Mouse (Mus musculus): ENCODE data around the gene Gm17359. TPM values are rescaled to one million over a fixed set of nuclear protein-coding genes. Genes with fewer than 3 reads are reported as not detected.

Gm17359 gene
- polyA plus RNA-seq, 1 experiment from 2014 or later = not detected

DNA sequence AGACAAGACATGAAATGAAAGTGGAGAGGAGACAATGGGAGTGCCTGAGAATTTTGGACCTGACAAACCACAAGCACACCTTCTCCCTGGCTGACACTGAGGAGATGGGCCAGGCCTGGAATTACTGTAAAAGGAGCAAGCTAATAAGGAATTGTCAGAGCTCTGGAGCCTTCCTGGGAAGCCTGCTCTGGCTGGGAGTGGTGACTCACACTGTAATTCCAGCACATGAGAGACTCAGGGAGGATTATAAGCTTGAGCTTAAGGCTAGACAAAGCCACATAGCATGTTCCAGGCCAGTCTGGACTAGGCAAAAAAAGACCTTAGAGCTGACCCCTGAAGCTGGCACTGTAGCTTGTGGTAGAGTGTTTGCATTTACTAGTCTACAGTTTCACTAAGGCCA lies 24.6 kb upstream of the Gm17359 start:
- Histone ChIP-seq H3K36me3 (no peaks in the 10 kb centered on the region), H3K27me3 (no peaks in the 10 kb centered on the region), H3K4me2 (no peak overlapping the region), H3K4me3 (no peak overlapping the region), H3K4me1 (replicated peaks) (peaks cover 11% of the 10 kb centered on the region), H3K27ac (replicated peaks) (no peak overlapping the region), H3K9ac (no peak overlapping the region), H3K9me3 (no peaks in the 10 kb centered on the region)
- ATAC-seq (ENCODE audit: low FRiP score, low read depth) = no peak

DNA sequence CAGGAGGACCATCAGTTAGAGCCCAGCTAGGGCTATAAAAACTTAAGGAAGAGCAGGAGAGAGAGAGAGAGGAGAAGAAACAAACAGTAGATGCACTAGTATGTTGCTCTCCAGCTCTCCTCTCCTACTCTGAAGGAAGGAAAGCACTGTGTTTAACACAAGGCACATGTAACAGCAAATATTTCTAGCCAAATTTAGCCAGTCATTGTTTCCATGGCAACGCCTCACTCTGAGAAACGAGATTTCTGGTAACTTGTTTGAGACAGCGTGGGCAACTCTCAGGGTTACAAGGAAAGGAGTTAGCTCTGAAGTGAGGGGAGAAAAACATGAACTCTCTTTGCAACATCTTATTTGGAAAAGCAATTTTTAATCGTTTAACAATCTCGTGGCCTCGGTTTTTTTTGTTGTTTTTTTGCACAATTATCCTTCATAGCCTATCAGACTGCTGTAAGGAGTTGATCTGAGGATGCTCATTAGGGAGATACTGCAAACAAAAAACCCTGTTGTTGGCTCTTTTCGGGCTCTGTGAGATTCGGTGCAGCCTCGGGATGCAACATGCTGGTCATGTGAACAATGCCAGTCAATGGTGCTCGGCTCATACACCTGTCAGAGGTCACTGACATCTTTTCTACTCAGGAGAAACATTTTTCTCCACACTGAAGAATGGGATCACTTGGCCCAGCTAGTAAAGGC lies 22.3 kb upstream of the Gm17359 start:
- H3K27ac ChIP-seq (replicated peaks) = peak overlapping the region; percentile 39; the same call in 1 of the 2 replicates
- 0 out of 2 replicates have a peak overlapping the region, but pooled peaks have one; percentile 3 for H3K4me2 ChIP-seq
- H3K4me1 ChIP-seq (replicated peaks) = peaks cover 11% of the 10 kb centered on the region
- peak; percentile 78 for ATAC-seq (ENCODE audit: low FRiP score, low read depth)
- no peaks in the 10 kb centered on the region for H3K9me3 ChIP-seq
- H3K27me3 ChIP-seq = no peaks in the 10 kb centered on the region
- WGBS = 36% methylated on average over 10 of the region's 10 CpGs
- H3K9ac ChIP-seq = no peak overlapping the region
- H3K4me3 ChIP-seq = no peak overlapping the region
- H3K36me3 ChIP-seq = no peaks in the 10 kb centered on the region

DNA sequence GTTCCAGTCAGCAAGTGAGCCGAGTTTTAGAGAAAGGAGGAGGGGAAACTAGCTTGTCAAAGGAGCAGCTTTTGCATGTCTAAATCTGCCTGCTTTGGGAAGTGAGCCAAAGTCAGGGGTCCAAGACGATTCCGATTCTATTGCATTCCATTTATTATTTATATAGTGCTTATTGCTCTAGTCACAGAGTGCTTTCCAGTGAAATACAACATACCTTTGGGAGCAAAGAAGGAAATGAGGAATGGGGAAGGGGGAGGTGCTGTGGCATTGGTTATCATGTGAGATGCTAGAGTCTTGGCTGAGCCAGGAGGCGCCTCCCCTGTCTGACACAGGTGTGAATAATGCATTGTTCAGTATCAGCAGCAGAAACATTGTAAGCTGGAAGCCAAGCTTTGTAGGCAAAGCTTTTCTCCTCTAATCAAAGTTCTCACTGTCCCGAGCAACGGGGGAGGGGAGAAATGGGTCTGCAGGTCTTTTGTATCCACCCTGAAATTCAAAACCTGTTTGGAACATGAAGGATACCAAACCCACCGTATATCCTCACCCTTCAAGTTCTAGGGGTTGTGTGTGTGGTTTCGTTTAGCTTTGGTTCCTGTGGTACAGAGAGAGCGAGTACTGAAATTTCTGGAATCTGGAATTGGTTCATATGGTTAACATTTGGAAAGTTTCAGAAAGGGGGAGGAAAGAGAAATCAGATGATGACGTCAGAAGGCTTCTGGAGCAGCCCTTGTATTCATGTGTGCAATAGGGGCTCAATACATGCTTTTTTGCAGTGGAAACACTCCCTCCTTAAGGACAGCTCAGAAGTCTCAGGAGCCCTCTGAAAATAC lies 11.5 kb upstream of the Gm17359 start:
- 38% methylated on average over 10 of the region's 10 CpGs for WGBS
- H3K4me2 ChIP-seq = peak overlapping the region; percentile 36
- no peaks in the 10 kb centered on the region for H3K9me3 ChIP-seq
- peak; percentile 62; the same call in 1 of the 2 replicates for ATAC-seq (ENCODE audit: low FRiP score, low read depth)
- H3K27ac ChIP-seq (replicated peaks) = no peak overlapping the region
- no peak overlapping the region for H3K4me3 ChIP-seq
- peaks cover 6% of the 10 kb centered on the region; the same call in 1 of the 2 replicates for H3K4me1 ChIP-seq (replicated peaks)
- H3K9ac ChIP-seq = no peak overlapping the region
- H3K36me3 ChIP-seq = no peaks in the 10 kb centered on the region
- no peaks in the 10 kb centered on the region for H3K27me3 ChIP-seq

DNA sequence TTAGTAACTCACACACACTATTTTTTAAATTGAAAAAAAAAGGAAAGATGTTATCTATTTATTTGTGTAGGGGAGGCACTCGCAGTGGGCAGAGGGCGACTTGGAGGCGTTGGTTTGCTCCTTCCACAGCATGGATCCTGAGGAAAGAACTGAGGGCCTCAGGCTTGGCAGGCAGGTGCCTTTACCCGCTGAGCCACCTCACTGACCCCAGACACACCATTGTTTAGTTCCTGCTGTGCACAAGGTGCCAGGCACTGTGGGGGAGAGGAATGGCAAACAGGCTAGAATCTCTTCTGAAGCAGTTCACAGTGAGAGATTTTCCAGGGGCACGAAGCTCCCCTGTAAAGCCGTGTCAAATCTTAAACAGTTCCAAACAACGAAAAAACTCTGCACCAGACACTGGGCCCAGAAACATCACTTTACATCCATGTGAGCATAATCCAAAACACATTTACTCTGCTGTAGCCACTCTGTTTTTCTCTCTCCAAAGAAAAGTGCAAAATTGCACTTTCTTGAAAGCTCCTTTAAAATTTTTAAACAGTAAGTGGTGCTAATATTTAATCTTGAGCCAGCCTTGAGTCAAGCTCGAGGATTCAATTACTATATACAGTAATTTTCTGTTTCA lies 6.7 kb upstream of the Gm17359 start:
- ATAC-seq (ENCODE audit: low FRiP score, low read depth) = no peak
- no peaks in the 10 kb centered on the region for H3K27me3 ChIP-seq
- WGBS = 22% methylated on average over 8 of the region's 8 CpGs

DNA sequence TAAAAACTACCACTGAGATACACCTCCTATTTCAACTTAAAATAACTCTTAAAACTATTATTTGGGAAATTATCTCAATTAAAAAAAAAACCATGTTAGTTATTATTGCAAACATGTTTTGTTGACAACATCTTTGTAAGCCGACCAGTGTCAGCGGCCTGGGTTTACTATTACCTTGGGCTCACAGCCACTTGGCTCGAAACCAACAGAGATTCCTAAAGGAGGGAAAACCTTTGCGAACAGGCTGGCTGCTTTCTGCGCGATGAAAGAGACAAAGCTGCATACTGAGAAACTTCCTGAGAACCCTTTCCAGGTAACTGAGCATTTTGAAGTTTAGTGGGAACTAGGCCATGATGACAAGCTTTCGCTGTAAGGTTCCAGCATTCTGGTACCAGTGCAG lies 3.4 kb upstream of the Gm17359 start:
- no peak overlapping the region for H3K27ac ChIP-seq (replicated peaks)
- no peak overlapping the region for H3K4me3 ChIP-seq
- no peaks in the 10 kb centered on the region for H3K4me1 ChIP-seq (replicated peaks)
- H3K9me3 ChIP-seq = no peaks in the 10 kb centered on the region
- 70% methylated on average over 7 of the region's 7 CpGs for WGBS
- H3K4me2 ChIP-seq = no peak overlapping the region
- no peak for ATAC-seq (ENCODE audit: low FRiP score, low read depth)
- no peak overlapping the region for H3K9ac ChIP-seq
- H3K36me3 ChIP-seq = no peaks in the 10 kb centered on the region
- no peaks in the 10 kb centered on the region for H3K27me3 ChIP-seq

More for the DNA sequence above, 6.7 kb upstream of the Gm17359 start:
- Histone ChIP-seq H3K9ac (no peak overlapping the region), H3K4me2 (no peak overlapping the region), H3K9me3 (no peaks in the 10 kb centered on the region), H3K36me3 (no peaks in the 10 kb centered on the region), H3K4me3 (no peak overlapping the region), H3K4me1 (replicated peaks) (peaks cover 2% of the 10 kb centered on the region; the same call in 1 of the 2 replicates), H3K27ac (replicated peaks) (no peak overlapping the region)

DNA sequence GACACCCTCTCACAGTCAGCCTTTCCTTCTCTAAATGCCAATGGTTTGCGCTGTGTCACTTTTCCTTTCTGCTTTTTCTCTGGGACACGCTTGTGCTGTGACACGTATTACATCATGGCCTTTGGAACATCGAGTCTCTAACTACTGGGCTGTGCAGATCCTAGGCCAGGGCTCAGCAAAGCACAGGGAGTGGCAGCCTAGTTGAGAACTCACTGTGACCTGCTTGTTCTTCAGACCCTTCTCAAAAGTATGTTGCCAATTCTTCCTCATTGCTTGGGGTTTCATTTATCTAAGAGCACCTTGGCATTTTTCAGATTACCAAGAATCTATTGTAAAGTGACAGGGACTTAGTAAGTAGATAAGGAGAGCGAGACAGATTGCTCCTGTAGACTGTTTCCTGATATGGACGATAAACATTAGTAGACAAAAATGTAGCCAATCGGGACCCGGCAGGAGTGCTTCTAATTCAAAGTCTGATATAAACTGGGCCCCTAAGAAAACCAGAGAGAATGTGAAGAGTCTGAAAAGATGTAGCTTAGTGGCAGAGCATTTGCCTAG lies 2.7 kb upstream of the Gm17359 start:
- no peak overlapping the region for H3K4me2 ChIP-seq
- H3K27me3 ChIP-seq = no peaks in the 10 kb centered on the region
- no peak overlapping the region for H3K9ac ChIP-seq
- no peak for ATAC-seq (ENCODE audit: low FRiP score, low read depth)
- H3K36me3 ChIP-seq = no peaks in the 10 kb centered on the region
- H3K4me3 ChIP-seq = no peak overlapping the region
- 93% methylated on average over 8 of the region's 8 CpGs for WGBS
- H3K4me1 ChIP-seq (replicated peaks) = no peaks in the 10 kb centered on the region
- H3K27ac ChIP-seq (replicated peaks) = no peak overlapping the region
- no peaks in the 10 kb centered on the region for H3K9me3 ChIP-seq

DNA sequence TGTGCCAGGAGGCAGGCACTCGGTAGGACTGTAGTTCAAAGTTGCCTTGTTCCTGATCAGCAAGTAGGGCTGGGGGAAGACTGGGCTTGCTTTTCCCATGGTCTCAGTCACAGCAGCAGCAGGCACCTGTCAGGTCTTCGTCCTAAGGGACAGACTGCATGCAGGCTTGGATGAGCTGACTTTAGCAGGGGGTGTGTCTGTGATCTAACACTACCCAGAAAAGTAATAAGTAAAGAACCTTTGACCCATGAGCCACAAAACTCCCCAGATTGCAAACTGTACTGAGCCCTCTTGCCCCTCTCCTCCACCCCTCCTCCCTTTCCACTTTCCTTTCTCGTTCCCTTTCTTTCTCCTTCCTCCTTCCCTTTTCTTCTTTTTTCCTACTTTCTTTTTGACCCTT lies 4.3 kb downstream of the Gm17359 start:
- Histone ChIP-seq H3K4me1 (replicated peaks) (no peaks in the 10 kb centered on the region), H3K27ac (replicated peaks) (no peak overlapping the region), H3K9me3 (no peaks in the 10 kb centered on the region), H3K36me3 (no peaks in the 10 kb centered on the region), H3K27me3 (no peaks in the 10 kb centered on the region), H3K9ac (no peak overlapping the region), H3K4me2 (no peak overlapping the region), H3K4me3 (no peak overlapping the region)
- ATAC-seq (ENCODE audit: low FRiP score, low read depth) = no peak
- 63% methylated on average over 3 of the region's 3 CpGs for WGBS

DNA sequence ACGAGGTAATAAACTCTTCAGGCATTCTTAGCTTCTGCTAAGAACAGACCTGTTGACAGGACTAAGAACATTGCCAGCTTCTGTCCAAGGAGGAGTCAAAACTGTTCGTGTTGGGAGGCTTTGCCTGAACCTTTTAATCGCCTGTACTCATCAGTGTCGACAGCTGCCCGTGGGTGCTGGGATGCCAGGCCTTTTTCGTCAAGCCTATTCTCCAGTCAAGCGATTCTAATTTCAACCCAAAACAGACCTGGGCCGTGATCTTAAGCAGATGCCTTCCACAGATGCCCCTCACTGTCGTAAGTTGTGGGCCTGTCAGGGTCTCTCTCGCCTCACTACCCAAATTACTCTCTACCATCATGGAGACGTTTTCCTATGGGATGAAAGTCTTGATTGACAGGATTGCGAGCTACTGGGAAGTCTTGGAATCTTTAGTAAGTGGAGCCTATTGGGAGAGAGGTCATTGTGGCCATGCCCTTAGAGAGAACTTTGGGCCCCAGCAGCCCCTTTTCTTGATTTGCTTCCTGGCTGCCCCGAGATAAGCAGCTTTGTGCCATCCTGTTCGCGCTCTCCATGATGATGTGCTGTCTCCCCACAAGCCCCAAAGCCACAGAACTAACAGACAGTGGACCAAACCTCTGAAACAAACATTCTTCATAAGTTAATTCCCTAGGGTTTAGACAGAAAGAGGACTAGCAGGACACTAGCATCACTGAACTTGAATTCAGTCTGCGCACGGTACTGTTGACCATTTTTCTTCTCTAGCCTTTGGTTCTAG lies 6.7 kb downstream of the Gm17359 start:
- no peak for ATAC-seq (ENCODE audit: low FRiP score, low read depth)
- Histone ChIP-seq H3K4me3 (no peak overlapping the region), H3K36me3 (no peaks in the 10 kb centered on the region), H3K4me2 (no peak overlapping the region), H3K9ac (no peak overlapping the region), H3K9me3 (no peaks in the 10 kb centered on the region), H3K27ac (replicated peaks) (no peak overlapping the region), H3K4me1 (replicated peaks) (no peaks in the 10 kb centered on the region), H3K27me3 (no peaks in the 10 kb centered on the region)
- WGBS = 83% methylated on average over 17 of the region's 17 CpGs

DNA sequence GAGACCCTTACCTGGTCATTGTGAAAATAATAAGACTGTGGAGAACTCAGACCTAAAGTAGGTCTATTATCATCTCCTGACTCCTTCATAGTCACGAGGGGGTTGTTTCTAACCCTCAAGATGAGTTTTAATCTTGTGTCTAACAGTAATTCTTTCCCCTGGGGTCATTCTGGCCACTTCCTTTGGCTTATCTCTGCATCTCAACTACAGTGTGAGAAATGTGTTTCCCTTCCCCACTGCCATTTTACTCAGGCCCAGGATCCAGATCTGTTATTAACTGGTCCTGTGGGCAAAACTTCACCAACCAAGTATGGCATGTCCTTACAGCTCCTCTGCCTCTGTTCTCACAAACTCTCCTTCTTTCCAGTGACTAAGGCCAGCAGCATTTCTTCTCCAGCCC lies 12.8 kb downstream of the Gm17359 start:
- Histone ChIP-seq H3K4me1 (replicated peaks) (no peaks in the 10 kb centered on the region), H3K4me2 (no peak overlapping the region), H3K9ac (no peak overlapping the region), H3K27me3 (no peaks in the 10 kb centered on the region), H3K4me3 (no peak overlapping the region), H3K27ac (replicated peaks) (no peak overlapping the region), H3K36me3 (no peaks in the 10 kb centered on the region), H3K9me3 (no peaks in the 10 kb centered on the region)
- 87% methylated on average over 1 of the region's 1 CpGs for whole genome bisulfite sequencing
- ATAC-seq (ENCODE audit: low FRiP score, low read depth) = no peak

DNA sequence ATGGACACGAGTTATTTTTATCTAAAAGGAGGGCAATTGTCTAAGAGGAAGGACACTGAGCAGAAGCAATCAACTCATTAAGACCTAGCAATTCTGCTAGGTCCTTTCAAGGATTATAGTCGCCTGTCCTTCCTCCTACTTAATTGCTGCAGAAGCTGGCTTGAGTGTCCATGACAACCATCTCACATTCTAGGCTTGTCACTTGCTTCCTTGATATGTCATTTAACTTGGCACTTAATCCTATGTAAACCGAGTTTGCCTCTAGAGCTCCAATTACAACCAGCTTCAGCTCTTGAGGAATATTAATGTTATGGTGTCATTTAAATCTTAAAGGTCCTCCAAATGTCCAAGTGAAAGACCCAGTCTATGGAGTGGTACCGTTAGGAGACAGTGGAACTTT lies 22.3 kb downstream of the Gm17359 start:
- Histone ChIP-seq H3K4me3 (no peak overlapping the region), H3K9me3 (no peaks in the 10 kb centered on the region), H3K27ac (replicated peaks) (no peak overlapping the region), H3K4me1 (replicated peaks) (no peaks in the 10 kb centered on the region), H3K36me3 (no peaks in the 10 kb centered on the region), H3K9ac (no peak overlapping the region), H3K4me2 (no peak overlapping the region), H3K27me3 (no peaks in the 10 kb centered on the region)
- 64% methylated on average over 4 of the region's 4 CpGs for WGBS
- no peak for ATAC-seq (ENCODE audit: low FRiP score, low read depth)

DNA sequence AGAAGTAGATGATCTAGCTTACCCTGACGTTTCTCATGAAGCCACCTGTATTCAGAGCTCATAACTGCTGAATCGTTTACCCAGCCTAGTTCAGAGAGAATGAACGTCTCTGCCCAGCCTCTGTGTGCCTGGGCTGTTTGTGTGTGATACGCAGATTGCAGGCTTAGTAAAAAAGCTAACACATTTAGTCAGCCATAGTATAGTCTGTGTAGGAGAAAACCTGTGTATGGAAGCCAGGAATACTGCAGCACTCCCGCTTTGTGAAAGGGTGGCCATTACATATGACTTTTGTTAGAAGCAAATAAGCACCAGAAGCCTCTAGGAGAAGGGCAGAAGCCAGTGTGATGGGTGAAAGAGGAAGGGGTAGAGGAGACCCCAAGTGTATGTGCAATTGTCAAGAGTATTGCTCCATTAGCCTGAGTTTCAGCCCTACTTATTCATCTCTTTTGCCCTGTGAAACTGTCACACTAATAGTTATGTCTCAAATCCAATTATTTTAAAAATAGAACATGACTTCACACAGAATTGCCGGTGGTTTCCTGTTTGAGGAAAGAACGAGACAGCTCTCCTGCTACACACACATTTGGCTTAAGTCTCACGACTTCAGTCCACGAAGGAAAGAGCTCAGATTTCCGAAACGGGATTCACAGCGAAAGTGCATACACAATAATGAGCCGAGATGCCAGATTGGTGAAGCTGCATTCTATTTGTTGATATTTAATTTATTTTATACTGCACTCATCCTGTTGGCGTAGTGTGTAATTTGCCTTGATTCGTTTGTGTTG lies 24.0 kb downstream of the Gm17359 start:
- no peaks in the 10 kb centered on the region for H3K36me3 ChIP-seq
- H3K4me3 ChIP-seq = no peak overlapping the region
- H3K27me3 ChIP-seq = no peaks in the 10 kb centered on the region
- no peaks in the 10 kb centered on the region for H3K4me1 ChIP-seq (replicated peaks)
- ATAC-seq (ENCODE audit: low FRiP score, low read depth) = no peak
- H3K9ac ChIP-seq = no peak overlapping the region
- no peaks in the 10 kb centered on the region for H3K9me3 ChIP-seq
- WGBS = 70% methylated on average over 15 of the region's 15 CpGs
- H3K4me2 ChIP-seq = no peak overlapping the region
- H3K27ac ChIP-seq (replicated peaks) = no peak overlapping the region

Data from hindbrain, embryonic 15.5 days (tissue).